Mouse (Mus musculus) heart, adult 9 months (tissue): ENCODE data around the gene Ccin.

Experiments
- DNase-seq, 2 experiments: peaks; one replicate each; pipeline ENCODE4 v3.0.0; 2022; ENCODE audit warnings: low spot score in 2 of 2

Ccin gene

GRCm38 (mm10) chr4:44013391-44014070 lies 30.2 kb downstream of the Ccin start:
- DNase-seq, result no peak

GRCm38 (mm10) chr4:44016071-44016470 lies 32.8 kb downstream of the Ccin start:
- DNase-seq, result no peak

GRCm38 (mm10) chr4:44016791-44017190 lies 33.5 kb downstream of the Ccin start:
- DNase-seq, result no peak

- DNase-seq, result no peak
Observed at GRCm38 (mm10) chr4:44022323-44022722, 39.0 kb downstream of the Ccin start.

GRCm38 (mm10) chr4:44022766-44023165 lies 39.5 kb downstream of the Ccin start:
- DNase-seq, result no peak

- DNase-seq, result no peak
Observed at GRCm38 (mm10) chr4:44023681-44024080, 40.4 kb downstream of the Ccin start.

- no peak for DNase-seq
Observed at GRCm38 (mm10) chr4:44024241-44024640, 41.0 kb downstream of the Ccin start.

GRCm38 (mm10) chr4:44025570-44025969 lies 42.3 kb downstream of the Ccin start:
- no peak for DNase-seq

- DNase-seq, result peak; percentile 14 to 27
Observed at GRCm38 (mm10) chr4:44028303-44029135, 45.2 kb downstream of the Ccin start.

- peak; percentile 54 to 64 for DNase-seq
Observed at GRCm38 (mm10) chr4:44029661-44030066, 46.4 kb downstream of the Ccin start.

GRCm38 (mm10) chr4:44031521-44031920 lies 48.2 kb downstream of the Ccin start:
- DNase-seq, result peak; percentile 51 to 62
